Comparison of ENCODE assay signal across 9 mouse cellular contexts in the genomic region with DNA sequence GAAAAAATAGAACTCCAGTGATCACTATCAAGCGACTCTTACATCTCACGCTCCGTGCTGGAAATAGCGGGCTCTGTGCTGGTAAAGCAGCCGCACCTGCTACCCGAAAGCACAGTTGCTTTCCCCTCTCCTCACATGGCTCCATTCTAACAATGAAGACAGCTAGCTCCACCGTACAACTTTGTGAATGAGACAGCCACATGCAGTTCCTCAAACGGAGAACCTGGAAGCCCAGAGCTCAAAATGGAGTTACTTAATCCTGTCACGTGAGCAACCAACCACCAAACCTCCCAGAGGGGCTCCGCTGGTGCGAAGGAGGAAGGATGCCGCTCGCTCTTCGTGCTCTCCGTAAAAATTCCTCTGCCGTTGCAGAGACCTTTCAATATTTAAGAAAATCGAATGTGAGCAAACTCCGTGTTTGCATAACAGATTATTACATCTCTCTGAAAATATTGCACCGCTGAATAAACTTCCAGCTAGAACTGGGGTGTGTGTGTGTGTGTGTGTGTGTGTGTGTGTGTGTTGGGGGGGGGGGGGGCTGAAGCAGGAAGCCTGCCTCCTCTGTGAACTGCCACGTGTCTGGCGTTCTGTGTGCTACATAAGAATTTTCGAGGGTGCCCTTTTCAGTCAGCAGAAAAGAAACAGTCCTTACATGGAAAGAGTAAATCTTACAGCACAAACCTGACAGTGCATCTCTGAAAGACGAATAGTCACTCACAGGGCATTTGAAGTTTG.
A peak's percentile ranks its signal among the peaks of the same experiment; 100 is the strongest.
DNase-seq lines count a peak whose midpoint lies in the region; ATAC-seq lines count a peak whose summit lies in the region.
"Had no signal": no experiment of that assay in that cellular context is flagged by ENCODE, and none has a peak within 500 bp of the region (broad histone marks: within the 10 kb centered on the region; RNA-seq: fewer than 3 reads in every experiment).

No protein-coding gene starts in this region.

- peaks cover 12% of the 10 kb centered on the region; the same call in 1 of the 2 replicates for H3K27me3 ChIP-seq in lung, embryonic 15.5 days
- no peaks in the 10 kb centered on the region for H3K27me3 ChIP-seq in limb, embryonic 15.5 days
- no peaks in the 10 kb centered on the region for H3K27me3 ChIP-seq in stomach, embryonic 16.5 days (ENCODE audit: control insufficient read depth, insufficient read depth, low read length)

- no peak for ATAC-seq in lung, embryonic 15.5 days (ENCODE audit: borderline replicate concordance, extremely low read depth, low FRiP score, low TSS enrichment)
- no peak for ATAC-seq in limb, embryonic 15.5 days (ENCODE audit: insufficient number of reproducible peaks, low FRiP score, low TSS enrichment, low read depth)
- no peak for ATAC-seq in stomach, embryonic 16.5 days (ENCODE audit: insufficient read depth, low FRiP score)

- no peak overlapping the region for H3K4me3 ChIP-seq in lung, embryonic 15.5 days
- H3K4me3 ChIP-seq in limb, embryonic 15.5 days = peak overlapping the region; percentile 11; the same call in 1 of the 2 replicates
- H3K4me3 ChIP-seq in stomach, embryonic 16.5 days (replicated peaks; ENCODE audit: low read length) = peak overlapping the region; percentile 24

- H3K9me3 ChIP-seq in lung, embryonic 15.5 days = no peaks in the 10 kb centered on the region
- no peaks in the 10 kb centered on the region for H3K9me3 ChIP-seq in limb, embryonic 15.5 days
- no peaks in the 10 kb centered on the region for H3K9me3 ChIP-seq in stomach, embryonic 16.5 days (replicated peaks; ENCODE audit: control insufficient read depth, low read length)

- H3K9ac ChIP-seq in lung, embryonic 15.5 days = no peak overlapping the region
- no peak overlapping the region for H3K9ac ChIP-seq in limb, embryonic 15.5 days
- no peak overlapping the region for H3K9ac ChIP-seq in stomach, embryonic 16.5 days (ENCODE audit: low read length)

- peak overlapping the region; percentile 13; the same call in 1 of the 2 replicates for H3K4me2 ChIP-seq in lung, embryonic 15.5 days
- H3K4me2 ChIP-seq in limb, embryonic 15.5 days = peak overlapping the region; percentile 29
- peak overlapping the region; percentile 51 for H3K4me2 ChIP-seq in stomach, embryonic 16.5 days (ENCODE audit: low read depth, low read length)

- no peaks in the 10 kb centered on the region for H3K4me1 ChIP-seq in lung, embryonic 15.5 days
- H3K4me1 ChIP-seq in limb, embryonic 15.5 days = peaks cover 7% of the 10 kb centered on the region
- H3K4me1 ChIP-seq in stomach, embryonic 16.5 days (ENCODE audit: control insufficient read depth, insufficient read depth, low read length) = no peaks in the 10 kb centered on the region; the same call in 1 of the 2 replicates

- no peak for DNase-seq in lung, postnatal 14 days
- DNase-seq in frontal cortex, postnatal 10 days (ENCODE audit: low spot score in 2 of 2) = peak; percentile 9 to 20
- DNase-seq in thymus, postnatal 14 days = no peak
- no peak for DNase-seq in ovary, postnatal 14 days (ENCODE audit: low spot score)
- no peak for DNase-seq in MN1 (ENCODE audit: low spot score)

- no peak overlapping the region for H3K27ac ChIP-seq in lung, embryonic 15.5 days
- H3K27ac ChIP-seq in limb, embryonic 15.5 days = peak overlapping the region; percentile 63
- no peak overlapping the region for H3K27ac ChIP-seq in stomach, embryonic 16.5 days (ENCODE audit: low read length)
- H3K27ac ChIP-seq: kidney, postnatal 0 days had no signal

- no peaks in the 10 kb centered on the region for H3K36me3 ChIP-seq in lung, embryonic 15.5 days
- H3K36me3 ChIP-seq in limb, embryonic 15.5 days = no peaks in the 10 kb centered on the region
- H3K36me3 ChIP-seq in stomach, embryonic 16.5 days (ENCODE audit: control insufficient read depth, insufficient read depth, low read length) = no peaks in the 10 kb centered on the region

- WGBS in lung, embryonic 15.5 days = 56% methylated on average over 23 of the region's 23 CpGs
- WGBS in limb, embryonic 15.5 days = 54% methylated on average over 23 of the region's 23 CpGs
- 50% methylated on average over 23 of the region's 23 CpGs for WGBS in stomach, embryonic 16.5 days

Comparison
In these comparisons a context has a peak if more than half of its experiments do, and no peak if none do; other contexts are left out.
1. DNase-seq: peak in frontal cortex, postnatal 10 days (2 of 2); none in lung, postnatal 14 days (single experiment), thymus, postnatal 14 days (single experiment), ovary, postnatal 14 days (single experiment) and MN1 (single experiment).
2. Peak in every context shown above with its lines, with median percentiles within 50 percentile points of each other: H3K4me2 ChIP-seq.